Mouse (Mus musculus): ENCODE results near the gene Palm3.
"Not testable (repeated sequence)": the region's sequence is repeated elsewhere in the genome, so short reads cannot be mapped to it uniquely, and the experiment has no call there.

Gene Palm3

DNA sequence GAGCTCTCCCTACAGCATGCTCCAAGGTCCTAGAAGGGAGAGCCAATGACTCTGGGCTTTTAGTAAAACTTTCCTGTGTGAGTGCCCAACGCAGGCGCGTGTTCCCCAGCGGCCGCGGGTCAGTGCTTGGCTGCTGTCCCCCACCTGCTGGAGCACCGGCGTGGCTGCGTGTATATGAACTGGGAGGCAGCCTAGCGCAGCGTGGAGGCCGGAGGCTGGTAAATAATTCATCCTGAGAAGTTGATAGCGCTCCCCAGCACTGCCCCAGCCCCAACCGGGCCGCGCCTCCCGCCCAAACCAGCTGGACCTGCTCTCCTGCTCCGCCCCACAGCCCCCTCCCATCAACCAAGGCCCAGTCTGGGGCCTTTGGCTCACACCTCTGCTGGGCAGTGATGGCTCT, at the start of gene Palm3:
Gene Palm3, plus strand, starts transcription at position 376 of the 400 bp plus-strand sequence.
- DNase-seq: peak; percentile 21

DNA sequence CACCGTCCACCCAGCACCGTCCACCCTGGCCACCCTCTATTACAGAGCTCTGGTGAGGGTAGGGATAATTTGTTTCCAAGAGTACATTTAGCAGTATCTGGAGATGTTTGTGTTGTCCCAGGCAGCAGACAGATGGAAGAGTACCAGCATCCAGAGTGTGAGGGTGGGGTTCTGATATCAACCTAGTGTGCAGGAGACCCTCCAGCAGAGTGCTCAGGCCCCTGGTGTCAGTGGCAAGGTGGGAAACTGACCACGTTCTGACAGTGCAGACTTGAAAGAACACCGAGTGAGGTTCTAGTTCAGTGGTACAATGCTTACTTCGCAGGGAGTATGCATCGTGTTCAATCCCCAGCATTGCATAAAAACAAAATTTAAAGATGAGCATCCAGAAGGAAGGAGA, 49.6 kb upstream of the Palm3 start:
- DNase-seq: no peak

DNA sequence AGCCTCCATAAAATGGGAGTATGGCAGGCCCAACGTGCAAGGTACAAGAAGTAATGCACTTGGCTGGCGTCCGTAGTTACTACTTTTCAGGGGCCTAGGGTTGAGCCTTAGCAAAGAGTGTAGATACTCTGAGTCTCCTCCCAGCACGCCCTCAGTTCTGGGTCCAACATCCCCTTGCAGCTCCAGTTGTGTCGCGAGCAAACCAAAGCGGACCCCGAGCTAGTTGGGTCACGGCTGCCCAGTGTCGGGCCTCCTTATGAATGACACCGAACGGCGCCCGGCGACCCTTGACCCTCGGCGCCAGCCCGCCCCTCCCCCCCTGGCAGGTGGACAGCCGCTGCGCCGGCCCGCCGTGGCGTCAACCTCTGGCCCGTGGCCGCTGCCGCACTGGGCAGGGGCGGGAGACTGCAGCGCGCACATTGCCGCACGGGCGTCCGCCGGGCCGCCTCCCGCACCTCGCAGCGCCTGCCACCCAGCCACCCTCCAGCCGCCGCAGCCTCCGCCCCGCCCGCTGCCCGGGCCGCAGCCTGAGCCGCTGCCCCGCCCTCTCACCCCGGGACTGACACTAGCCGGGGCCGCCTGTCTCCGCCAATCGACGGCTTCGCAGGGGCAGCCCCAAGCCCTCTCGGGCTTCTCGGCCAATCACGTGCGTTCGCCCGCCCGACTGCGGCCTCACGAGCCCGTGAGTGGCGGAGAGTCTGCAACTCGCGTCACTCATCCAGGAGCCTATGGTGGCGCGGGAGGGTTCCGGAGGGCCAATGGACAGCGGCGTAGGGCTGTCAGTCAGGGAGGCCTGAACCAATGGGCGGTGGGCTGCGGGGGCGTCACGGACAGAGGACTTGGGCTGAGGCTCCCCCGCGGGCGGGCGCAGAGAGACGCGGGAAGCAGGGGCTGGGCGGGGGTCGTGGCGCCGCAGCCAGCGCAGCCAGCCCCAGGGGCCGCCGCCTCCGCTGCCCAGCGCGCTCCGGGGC, 48.8 kb upstream of the Palm3 start, which contains the start of gene Prkaca:
Gene Prkaca, plus strand, starts transcription at position 844 of the 971 bp plus-strand sequence.
- peak; percentile 99 for DNase-seq

DNA sequence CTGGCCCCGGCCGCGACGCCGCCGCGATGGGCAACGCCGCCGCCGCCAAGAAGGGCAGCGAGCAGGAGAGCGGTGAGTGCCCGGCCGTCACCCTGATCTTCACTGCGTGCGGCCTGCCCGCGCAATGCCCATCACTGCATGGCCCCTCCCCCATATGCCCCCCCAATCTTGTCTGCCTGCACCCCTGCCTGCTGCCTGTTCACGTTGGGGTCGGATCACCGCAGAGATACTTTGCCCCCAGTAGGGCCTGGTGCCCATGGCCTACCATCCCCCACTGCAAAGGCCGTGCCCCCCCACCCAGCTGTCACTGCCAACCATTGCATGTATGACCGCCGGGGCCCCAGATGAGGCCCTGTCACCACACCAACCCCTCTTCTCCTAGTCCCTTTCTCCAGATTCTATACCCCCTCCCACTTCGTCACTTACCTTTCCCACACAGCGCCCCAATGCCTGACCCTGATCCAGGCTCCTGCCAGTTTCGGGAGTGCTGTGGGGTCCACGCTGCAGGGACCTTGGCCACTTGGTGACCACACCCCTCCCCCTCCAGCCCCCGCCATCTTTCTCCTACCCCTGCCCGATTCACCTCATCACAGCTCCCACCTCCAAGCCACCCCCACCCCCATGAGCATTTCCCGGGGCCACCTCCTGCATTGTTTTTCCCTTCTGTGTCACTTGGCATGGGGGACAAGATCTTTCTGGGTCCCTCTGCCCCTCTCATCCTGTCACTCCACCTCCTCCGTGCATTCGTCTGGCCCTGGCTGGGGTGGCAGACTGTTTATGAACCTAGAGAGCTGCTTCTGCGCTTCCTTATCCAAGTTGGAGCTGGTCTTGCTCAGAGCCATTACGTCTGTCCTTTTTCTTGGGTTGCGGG, 47.9 kb upstream of the Palm3 start:
- peak; percentile 34 for DNase-seq

DNA sequence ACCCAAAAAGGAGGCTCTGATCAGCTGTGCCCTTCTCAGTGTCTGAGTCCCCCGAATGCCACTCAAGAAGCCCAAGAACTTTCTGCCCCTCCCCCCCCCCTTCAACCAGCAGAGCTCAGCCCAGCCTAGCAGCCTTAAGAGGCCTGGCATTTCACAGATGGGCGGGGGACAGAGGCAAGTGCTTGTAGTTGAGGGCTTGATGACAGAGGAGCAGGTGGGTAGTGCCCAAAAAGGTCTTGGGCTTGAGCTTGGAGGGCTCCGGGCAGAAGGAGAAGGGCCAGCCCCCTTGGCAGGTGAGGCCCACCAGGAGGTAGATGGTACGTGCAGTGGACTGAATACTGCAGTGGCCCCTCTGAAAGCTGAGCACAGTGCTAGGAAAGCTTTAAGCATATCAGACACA, 46.8 kb upstream of the Palm3 start:
- peak; percentile 54 for DNase-seq

DNA sequence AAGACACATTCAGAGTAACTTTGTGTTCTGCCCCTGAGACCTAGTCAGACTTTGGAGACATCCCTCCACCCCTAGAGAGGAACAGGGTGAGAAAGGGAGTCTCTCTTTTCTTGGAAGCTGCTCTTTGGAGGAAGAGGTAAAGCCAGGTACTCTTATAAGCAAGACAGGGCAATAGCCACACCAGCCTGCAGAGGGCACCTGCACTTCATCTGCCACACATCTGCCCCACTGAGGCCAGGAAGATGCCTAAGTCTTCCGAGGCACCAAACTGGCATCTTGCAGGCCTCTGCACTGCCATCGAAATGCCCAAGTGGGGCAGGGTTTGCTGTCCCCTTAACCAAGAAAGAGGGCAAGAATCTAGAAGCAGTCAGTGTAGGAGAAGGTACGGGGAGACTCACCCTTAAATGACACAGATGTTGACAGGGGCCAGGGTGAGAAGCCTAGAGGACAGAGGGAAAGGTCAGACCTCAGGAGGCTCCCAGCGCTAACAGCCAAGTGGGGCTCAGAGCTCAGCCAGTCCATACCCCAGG, 45.1 kb upstream of the Palm3 start:
- peak; percentile 39 for DNase-seq

DNA sequence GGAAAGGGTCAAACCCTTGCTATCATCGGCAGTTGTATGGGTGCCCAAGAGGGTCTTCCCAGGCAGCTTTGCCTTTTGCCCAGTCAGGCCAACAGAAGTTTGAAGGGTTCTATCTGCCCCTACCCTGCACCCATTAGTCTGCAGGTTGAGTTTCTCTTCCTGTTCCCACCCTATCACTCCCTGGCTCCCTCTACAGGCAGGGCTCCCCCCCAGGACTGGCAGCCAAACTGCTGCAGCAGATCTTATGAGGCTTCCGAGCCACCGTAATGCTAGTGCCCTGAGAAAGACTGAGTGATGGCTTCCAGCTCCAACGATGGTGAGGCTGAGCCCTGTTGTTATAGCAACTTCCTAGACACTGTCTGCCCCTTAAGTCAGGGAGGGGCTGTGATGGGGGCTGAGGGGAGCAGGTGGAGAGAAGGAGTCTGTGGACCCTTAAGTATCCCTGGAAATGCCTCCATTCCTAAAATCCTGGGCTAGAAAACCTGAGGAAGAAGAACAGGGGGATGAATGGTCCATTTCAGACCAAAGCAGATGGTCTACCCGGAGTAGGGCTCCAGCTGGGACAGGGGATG, 44.4 kb upstream of the Palm3 start:
- DNase-seq: no peak

DNA sequence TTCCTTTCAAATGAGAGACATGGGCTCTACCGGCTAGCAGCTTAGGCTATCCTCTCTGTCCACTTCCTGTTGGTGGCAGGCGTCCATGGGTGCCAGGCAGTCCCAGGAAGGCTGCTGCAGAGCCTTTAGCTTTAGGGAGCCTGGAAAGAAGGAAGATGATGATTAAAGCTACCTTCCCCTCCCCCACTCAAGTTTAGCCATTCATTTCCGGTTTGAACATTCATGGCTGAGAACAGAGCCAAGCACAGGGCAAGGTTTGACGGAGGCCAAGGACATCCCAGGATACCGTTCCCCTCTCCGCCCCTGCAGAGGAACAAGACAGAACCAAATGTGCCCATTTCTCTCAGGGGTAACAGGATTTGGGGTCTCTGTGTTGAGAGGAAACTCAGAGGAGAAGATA, 43.6 kb upstream of the Palm3 start:
- peak; percentile 59 for DNase-seq

DNA sequence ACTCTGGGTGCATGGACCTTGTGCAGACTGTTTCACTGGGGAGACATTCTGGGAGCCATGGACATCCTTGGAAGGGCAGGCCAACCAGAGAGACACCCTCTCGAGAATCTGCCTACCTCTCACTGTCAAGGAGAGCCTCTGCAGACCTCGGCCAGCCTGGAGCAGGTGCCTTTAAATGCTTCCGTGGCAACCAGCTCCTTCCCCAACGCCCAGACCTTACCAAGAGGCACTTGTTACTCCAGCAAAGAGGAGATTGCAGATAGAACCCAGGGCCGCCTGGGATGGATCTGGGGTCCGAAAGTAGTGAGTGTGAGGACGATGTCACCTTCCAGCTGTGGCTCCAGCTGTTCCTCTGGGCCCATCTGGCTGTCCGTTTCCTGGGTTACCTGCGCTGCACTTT, 43.1 kb upstream of the Palm3 start:
- no peak for DNase-seq

DNA sequence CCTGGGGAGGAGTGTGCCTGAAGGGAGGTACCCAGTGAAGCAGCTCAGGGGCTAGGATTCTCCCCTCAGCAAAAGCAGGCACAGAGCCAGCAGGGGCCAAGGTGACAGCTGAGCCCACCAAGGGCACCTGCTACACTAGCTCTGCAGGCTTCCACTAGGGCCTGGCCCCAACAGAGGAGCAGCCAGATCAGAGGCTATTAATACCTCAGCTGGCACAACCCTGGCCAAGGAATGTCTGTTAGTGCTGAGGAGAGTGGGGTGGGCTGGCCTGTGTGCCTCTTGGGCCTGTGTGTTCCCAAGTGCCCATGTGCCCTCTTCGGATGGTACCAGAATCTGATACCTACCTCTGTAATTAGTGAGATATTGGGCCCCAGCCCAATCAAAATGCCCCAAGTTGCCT, 41.0 kb upstream of the Palm3 start:
- no peak for DNase-seq

DNA sequence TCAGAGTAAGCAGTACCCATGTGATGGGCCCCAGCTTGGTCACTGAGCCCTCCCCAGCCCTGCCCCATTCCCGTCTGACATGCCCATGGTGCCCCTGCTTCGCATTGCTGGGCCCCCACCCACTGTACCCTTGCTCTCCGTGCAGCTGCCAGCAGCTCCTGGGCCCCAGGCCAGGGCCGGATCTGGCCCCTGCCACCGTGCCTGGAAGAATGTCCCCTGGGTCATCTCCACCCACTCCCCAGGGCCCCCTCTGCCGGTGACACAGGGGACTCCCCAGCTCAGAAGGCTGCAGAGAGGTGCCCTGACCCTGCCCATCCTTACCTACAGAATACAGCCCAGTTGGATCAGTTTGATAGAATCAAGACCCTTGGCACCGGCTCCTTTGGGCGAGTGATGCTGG, 40.4 kb upstream of the Palm3 start:
- DNase-seq: no peak

DNA sequence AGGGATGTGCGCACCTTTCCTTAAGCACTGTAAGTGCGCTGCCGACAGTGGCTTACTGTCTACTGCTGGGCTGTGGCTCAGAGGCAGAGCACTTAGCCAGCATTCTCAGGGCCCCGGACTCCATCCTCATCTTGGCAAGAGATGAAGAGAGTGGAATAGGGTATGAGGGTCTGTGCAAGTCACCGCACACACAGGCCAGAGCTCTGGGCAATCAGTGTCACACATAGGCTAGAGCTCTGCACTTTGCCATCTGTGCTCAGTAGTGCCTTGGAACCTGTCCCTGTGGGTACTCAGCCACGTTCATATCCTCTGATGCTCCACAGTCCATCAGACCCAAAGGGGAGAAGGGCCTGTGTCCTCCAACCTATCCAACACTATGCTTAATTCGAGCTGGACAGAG, 39.7 kb upstream of the Palm3 start:
- DNase-seq: no peak

DNA sequence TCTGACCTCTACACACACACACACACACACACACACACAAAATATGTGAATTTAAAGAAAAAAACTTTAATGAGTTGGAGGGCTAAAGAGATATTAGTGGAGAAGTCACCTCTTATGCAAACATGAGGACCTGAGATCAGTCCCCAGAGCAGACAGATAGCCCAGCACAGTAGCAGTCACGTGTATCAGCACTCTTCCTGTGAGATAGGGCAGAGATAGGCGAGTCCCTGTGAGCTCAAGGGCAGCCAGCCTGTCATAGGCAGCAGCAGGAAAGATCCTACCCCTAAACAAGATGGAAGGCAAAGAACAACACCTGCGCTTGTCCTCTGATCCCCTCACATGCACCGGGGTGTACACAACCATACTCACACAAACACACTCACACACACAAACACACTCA, 38.8 kb upstream of the Palm3 start:
- DNase-seq: no peak

DNA sequence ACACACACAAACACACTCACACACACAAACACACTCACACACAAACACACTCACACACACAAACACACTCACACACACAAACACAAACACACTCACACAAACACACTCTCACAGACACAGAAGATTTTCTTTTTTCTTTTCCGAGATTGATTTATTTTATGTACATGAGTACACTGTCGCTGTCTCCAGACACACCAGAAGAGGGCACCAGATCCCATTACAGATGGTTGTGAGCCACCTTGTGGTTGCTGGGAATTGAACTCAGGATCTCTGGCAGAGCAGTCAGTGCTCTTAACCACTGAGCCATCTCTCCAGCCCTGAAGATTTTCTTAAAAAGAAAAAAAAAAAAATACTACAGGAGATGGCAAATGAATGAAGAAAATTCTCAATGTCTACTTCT, 38.0 kb upstream of the Palm3 start:
- DNase-seq: not testable (repeated sequence)

DNA sequence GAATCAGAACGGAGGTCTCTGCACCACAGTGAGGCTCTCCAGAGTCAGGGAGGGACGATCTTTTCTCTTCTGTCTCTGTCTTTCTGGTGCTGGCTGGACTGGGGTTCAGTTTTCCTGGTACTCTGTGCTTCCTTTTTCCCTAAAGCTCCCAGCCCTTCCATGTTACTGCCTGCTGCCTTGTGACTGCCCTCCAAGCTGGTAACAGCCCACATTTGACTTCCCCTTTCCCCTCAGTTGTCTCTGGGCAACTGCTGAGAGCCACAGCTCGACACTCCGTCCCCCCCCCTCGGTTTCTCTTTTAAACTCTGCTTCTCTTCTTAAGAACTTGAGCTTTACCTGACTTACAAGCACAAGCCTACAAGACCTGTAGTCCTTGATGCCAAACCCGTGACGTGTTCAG, 32.0 kb upstream of the Palm3 start:
- no peak for DNase-seq

DNA sequence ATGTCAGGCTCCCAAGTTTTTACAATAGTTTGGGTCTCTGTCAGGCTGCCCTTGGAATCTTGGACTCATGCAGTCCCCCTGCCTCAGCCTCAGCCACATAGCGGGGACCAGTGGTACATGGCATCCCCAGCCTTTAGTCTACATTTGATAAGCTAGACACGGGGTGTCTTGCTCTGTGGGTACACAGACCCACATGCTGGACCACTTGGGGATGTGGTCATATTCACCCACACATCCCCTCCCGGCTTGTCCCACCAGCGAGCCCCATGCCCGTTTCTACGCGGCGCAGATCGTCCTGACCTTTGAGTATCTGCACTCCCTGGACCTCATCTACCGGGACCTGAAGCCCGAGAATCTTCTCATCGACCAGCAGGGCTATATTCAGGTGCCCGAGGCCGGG, 31.1 kb upstream of the Palm3 start:
- no peak for DNase-seq

DNA sequence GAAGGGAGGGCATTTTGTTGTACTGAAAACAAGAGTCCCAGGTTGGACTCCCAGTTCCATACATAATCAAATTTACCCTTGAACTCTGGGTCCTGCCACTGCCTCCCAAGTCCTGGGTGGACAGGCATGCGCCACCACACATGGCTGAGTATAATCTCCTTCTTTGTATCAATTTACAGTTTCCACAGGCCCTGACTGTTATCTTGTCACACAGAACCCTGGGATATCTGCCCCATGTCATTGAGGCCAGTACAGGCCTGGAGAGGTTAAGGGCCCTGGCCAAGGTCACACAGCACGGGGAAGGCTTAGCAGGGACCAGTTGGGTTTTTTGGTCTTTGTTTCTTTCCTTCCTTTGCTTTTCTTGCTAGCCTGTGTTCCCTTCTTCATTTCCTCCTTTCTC, 28.8 kb upstream of the Palm3 start:
- no peak for DNase-seq

DNA sequence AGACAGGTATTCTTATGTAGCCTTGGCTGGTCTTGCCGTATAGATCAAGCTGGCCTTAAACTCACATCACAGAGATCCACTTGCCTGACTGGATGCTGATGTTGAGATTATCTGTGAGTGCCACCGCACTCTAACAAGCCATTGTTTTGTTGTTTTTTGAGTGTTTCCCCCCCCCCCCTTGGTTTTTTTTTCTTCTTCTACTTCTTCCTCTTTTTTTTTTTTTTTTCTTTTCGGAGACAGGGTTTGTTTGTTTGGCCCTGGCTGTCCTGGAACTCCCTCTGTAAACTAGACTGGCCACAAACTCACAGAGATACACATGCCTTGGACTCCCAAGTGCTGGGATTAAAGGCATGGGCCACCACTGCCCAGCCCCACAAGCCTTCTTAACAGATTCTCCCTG, 27.2 kb upstream of the Palm3 start:
- DNase-seq: no peak

DNA sequence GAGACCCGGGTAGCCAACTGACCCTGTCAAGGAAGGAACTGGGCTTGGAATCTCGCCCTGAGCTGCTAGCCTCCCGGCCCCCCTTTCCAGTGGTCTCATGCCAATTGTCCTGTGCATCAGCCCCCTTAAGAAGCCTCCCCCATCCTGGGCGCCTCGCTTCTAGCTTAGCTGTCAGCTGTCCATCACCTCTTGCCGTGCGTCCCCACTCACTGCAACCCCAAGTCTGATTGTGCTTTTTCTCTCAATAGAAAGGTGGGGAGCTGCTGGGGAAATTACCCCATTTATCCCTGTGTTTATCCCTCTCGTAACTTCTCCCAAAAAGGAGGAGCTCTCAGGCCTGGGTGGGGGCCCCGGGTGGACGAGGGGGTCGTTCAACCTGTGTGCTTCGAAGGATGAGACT, 25.3 kb upstream of the Palm3 start:
- no peak for DNase-seq

DNA sequence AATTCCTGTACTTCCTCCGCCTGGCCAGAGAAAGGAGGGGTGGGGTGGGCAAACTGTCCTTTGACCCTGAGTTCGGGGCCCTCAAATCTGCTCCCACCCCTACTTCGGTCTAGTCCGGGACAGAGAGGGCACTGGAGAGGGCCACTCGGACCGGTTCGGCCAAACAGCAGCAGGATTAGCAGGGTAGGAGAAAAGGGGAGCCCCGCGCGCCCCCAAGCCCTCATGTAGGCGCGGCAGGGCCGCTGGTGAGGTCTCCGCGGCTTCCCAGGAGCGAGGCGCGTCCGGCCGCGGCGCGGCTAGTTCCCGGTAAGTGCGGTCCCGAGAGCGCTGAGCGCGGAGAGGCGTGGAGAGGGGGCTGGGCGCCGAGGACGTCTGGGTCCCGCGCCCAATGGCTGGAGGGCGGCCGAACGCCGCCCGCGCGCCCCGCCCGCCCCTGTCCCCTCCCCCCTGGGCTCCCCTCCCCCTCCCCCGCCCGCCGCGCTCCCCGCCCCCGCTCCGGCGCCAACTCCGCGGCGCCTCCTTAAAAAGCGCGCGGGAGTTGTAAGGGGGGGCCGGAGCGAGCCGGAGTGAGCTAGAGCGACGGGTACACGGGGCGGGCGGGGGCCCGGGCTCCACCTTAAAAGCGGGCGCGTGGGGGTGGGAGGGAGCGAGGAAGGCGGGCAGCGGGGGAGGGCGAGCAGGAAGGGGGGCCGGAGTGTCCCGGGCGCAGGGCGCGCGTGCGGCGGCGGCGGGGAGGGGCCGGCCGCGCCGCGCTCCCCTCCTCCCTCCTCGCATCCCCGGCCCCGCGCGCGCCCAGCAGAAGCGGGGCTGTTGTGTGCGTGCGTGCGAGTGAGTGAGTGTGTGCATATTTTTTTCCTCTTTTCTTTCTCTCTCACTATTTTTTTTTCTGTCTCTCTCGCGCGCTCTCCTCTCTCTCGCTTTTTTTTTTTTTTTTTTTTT, 24.4 kb upstream of the Palm3 start:
- DNase-seq: peak; percentile 94

DNA sequence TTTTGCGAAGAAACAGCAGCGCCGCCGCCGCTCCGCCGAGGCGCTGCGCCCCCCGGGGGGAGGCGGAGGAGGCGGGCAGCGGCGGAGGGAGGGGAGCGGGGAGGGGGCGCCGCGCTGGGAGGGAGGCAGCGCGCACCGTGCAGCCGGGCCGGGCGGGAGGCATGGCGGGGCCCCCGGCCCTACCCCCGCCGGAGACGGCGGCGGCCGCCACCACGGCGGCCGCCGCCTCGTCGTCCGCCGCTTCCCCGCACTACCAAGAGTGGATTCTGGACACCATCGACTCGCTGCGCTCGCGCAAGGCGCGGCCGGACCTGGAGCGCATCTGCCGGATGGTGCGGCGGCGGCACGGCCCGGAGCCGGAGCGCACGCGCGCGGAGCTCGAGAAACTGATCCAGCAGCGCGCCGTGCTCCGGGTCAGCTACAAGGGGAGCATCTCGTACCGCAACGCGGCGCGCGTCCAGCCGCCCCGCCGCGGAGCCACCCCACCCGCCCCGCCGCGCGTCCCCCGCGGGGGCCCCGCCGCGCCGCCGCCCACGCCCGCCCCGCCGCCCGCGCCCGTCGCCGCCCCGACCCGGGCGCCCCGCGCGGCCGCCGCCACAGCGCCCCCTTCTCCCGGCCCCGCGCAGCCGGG, 23.6 kb upstream of the Palm3 start, which contains the start of gene Samd1:
Gene Samd1, plus strand, starts transcription at position 162 of the 631 bp plus-strand sequence.
- DNase-seq: peak; percentile 62
